Mouse (Mus musculus) left cerebral cortex, postnatal 25 days (tissue): Measurements from ENCODE around the gene Ube2e2. TPM values are rescaled to one million over a fixed set of nuclear protein-coding genes. Genes with fewer than 3 reads are reported as not detected.
"Not testable (repeated sequence)": the region's sequence is repeated elsewhere in the genome, so short reads cannot be mapped to it uniquely, and the experiment has no call there.

Source experiments
- DNase-seq, 2 experiments: peaks; one replicate each; pipeline ENCODE4 v3.0.0; 2022; ENCODE audit warnings: low spot score in 2 of 2, mixed read lengths in 1 of 2
- intact Hi-C: fragments of 180-260 bp; cut with DNase I; formaldehyde crosslinking; loops from one replicate; pipeline ENCODE4 v1.15.1; 2025
- total RNA-seq, 2 experiments: library from RNA; stranded (reverse); gene quantifications; 2 replicates each; pipeline ENCODE4 v1.2.3; 2021

Ube2e2 gene
- total RNA-seq, 2 experiments from 2014 or later = 144 to 161 TPM

- intact Hi-C loops = no loop called here
- DNase-seq = no peak
Observed at GRCm38 (mm10) chr14:18758003-18758402, 136.1 kb downstream of the Ube2e2 start.

GRCm38 (mm10) chr14:18755410-18755809 lies 138.7 kb downstream of the Ube2e2 start:
- intact Hi-C loops = no loop called here
- no peak for DNase-seq

GRCm38 (mm10) chr14:18754595-18754994 lies 139.5 kb downstream of the Ube2e2 start:
- intact Hi-C loops = no loop called here

GRCm38 (mm10) chr14:18754001-18754400 lies 140.1 kb downstream of the Ube2e2 start:
- intact Hi-C loops = no loop called here
- DNase-seq = no peak

More at GRCm38 (mm10) chr14:18754595-18754994, 139.5 kb downstream of the Ube2e2 start:
- no peak for DNase-seq

GRCm38 (mm10) chr14:18731154-18731553 lies 162.9 kb downstream of the Ube2e2 start:
- intact Hi-C loops = no loop called here
- peak; percentile 41 to 89 for DNase-seq

GRCm38 (mm10) chr14:18720601-18721591 lies 173.2 kb downstream of the Ube2e2 start:
- intact Hi-C loops = no loop called here
- DNase-seq = no peak

- intact Hi-C loops = no loop called here
- no peak for DNase-seq
Observed at GRCm38 (mm10) chr14:18716970-18717369, 177.1 kb downstream of the Ube2e2 start.

- DNase-seq = no peak
- intact Hi-C loops = no loop called here
Observed at GRCm38 (mm10) chr14:18715529-18715928, 178.5 kb downstream of the Ube2e2 start.

GRCm38 (mm10) chr14:18697662-18698225 lies 196.3 kb downstream of the Ube2e2 start:
- intact Hi-C loops = no loop called here
- DNase-seq = no peak

GRCm38 (mm10) chr14:18696418-18696817 lies 197.6 kb downstream of the Ube2e2 start:
- DNase-seq, intact Hi-C loops: not testable (repeated sequence)

GRCm38 (mm10) chr14:18678121-18678836 lies 215.8 kb downstream of the Ube2e2 start:
- intact Hi-C loops = no loop called here
- no peak for DNase-seq

- DNase-seq = no peak
- intact Hi-C loops = no loop called here
Observed at GRCm38 (mm10) chr14:18670712-18671111, 223.4 kb downstream of the Ube2e2 start.

GRCm38 (mm10) chr14:18669301-18669935 lies 224.6 kb downstream of the Ube2e2 start:
- intact Hi-C loops = no loop called here
- no peak for DNase-seq

GRCm38 (mm10) chr14:18668309-18668708 lies 225.8 kb downstream of the Ube2e2 start:
- intact Hi-C loops, DNase-seq: not testable (repeated sequence)

GRCm38 (mm10) chr14:18667755-18668154 lies 226.3 kb downstream of the Ube2e2 start:
- intact Hi-C loops = no loop called here
- DNase-seq = no peak

GRCm38 (mm10) chr14:18666251-18666650 lies 227.8 kb downstream of the Ube2e2 start:
- intact Hi-C loops = no loop called here
- DNase-seq = no peak

- intact Hi-C loops = no loop called here
Observed at GRCm38 (mm10) chr14:18665267-18666024, 228.6 kb downstream of the Ube2e2 start.

GRCm38 (mm10) chr14:18663666-18664065 lies 230.4 kb downstream of the Ube2e2 start:
- intact Hi-C loops = no loop called here
- DNase-seq = no peak

More at GRCm38 (mm10) chr14:18665267-18666024, 228.6 kb downstream of the Ube2e2 start:
- DNase-seq = no peak
